Mouse (Mus musculus): Measurements from ENCODE around the gene 1600014C23Rik.

DNA sequence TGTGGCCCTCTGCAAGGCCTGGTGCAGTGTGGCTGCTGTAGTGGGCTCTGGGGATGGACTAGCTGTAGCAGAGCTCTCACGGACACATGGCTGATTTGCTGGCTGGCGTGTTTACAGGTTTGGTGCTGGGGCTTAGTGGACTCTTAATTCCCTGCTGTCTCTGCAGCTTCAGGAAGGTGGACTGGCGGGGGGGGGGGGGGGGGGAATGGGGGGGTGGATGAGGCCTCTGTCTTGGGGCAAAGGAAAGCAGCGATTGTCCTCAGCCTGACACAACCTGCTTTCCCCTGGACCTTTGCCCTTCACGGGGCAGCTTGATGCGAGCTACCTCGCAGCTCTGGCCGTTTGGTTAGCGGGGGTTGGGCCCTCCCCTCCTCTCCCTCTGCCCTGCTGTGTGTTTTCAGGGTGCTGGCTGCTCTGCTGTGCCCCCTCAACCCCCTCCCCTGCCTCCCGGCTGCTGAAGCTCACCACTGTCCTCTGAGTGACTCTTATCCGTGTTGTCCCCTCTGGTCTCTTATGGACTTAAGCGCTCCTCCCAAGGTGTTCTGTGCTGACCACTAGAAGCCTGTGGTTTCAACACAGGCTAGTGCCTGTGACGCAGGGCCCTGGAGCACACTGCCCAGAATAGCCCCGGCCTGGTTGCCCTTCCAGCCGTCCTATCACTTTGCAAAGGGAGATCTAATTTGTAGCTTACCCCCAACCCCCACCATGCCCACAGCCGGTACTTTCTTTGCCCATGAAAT, 33.0 kb downstream of the 1600014C23Rik start:
- TF ChIP-seq CTCF (IDR thresholded peaks at IDR 0.05; ENCODE audit: low read depth) (no peak), EP300 (optimal IDR thresholded peaks at IDR 0.05) (no peak)

Measured in stomach, postnatal 0 days (tissue).